Mouse (Mus musculus): ENCODE results near the gene Cript. TPM values are rescaled to one million over a fixed set of nuclear protein-coding genes. Genes with fewer than 3 reads are reported as not detected.

Cript gene
- polyA plus RNA-seq (2021; fragmentation: Nextera tagmentation): 160 and 179 TPM in 2 replicates
- long read RNA-seq, experiment 1, transcript Cript-201 (5 exons, 1,184 nt): major isoform, 134 of 150 reads
- long read RNA-seq, experiment 1, transcript Cript-202 (5 exons, 763 nt): minor isoform, 6 of 150 reads
- long read RNA-seq, experiment 1, partial matches to known transcripts: 7 of 150 reads
- long read RNA-seq, experiment 1, other reads (novel, unspliced or antisense): 3 of 150 reads
- long read RNA-seq, experiment 2, transcript Cript-201 (5 exons, 1,184 nt): major isoform, 188 of 198 reads
- long read RNA-seq, experiment 2, partial matches to known transcripts: 0 of 198 reads
- long read RNA-seq, experiment 2, other reads (novel, unspliced or antisense): 7 of 198 reads

GRCm38 (mm10) chr17:87025269-87025949 lies at the start of gene Cript, which contains the start of gene Pigf:
Cript (plus strand) TSS chr17:87025550.
Pigf (minus strand) TSS chr17:87025406.

Other genes with a start within 250 kb of the Cript start
- gene Tmem247, start 108.2 kb upstream of the Cript start, polyA plus RNA-seq (2021; fragmentation: Nextera tagmentation): not detected in 2 replicates
- not detected in 2 replicates for gene Atp6v1e2, start 77.7 kb upstream of the Cript start, polyA plus RNA-seq (2021; fragmentation: Nextera tagmentation)
- gene Rhoq, start 62.5 kb upstream of the Cript start, polyA plus RNA-seq (2021; fragmentation: Nextera tagmentation): 3.1 and 3.2 TPM in 2 replicates
- 31.6 and 32.7 TPM in 2 replicates for gene Pigf, start 144 bp upstream of the Cript start, polyA plus RNA-seq (2021; fragmentation: Nextera tagmentation)
- 28.3 and 36.4 TPM in 2 replicates for gene Socs5, start 82.1 kb downstream of the Cript start, polyA plus RNA-seq (2021; fragmentation: Nextera tagmentation)
- gene Mcfd2, start 240.4 kb downstream of the Cript start, polyA plus RNA-seq (2021; fragmentation: Nextera tagmentation): 104 and 120 TPM in 2 replicates

All from layer of hippocampus, adult 6 months (tissue).